Mouse (Mus musculus) stomach, embryonic 16.5 days (tissue): Measurements from ENCODE around the gene Vmo1. TPM values are rescaled to one million over a fixed set of nuclear protein-coding genes. Genes with fewer than 3 reads are reported as not detected.

Source experiments
- ATAC-seq: fragments of 200-750 bp; cut with Nextera tagmentation; 2 replicates; pipeline ENCODE4 v1.8.0; 2017; ENCODE audit warnings: moderate number of reproducible peaks, moderate TSS enrichment; ENCODE audit not compliant: insufficient read depth, low FRiP score
- H3K27ac ChIP-seq: fragments of 300-500 bp; sonication (generic); 2 replicates; pipeline ENCODE4 v1.5.1; 2014; ENCODE audit warnings: low read length
- H3K27me3 ChIP-seq: fragments of 300-500 bp; sonication (generic); 2 replicates; pipeline ENCODE4 v1.6.1; 2014; ENCODE audit warnings: low read length, control low read depth, mixed read lengths; ENCODE audit not compliant: control insufficient read depth, insufficient read depth
- H3K36me3 ChIP-seq: fragments of 300-500 bp; sonication (generic); 2 replicates; pipeline ENCODE4 v1.6.1; 2014; ENCODE audit warnings: low read length; ENCODE audit not compliant: control insufficient read depth, insufficient read depth
- H3K4me1 ChIP-seq: fragments of 300-500 bp; sonication (generic); 2 replicates; pipeline ENCODE4 v1.6.1; 2014; ENCODE audit warnings: low read length, control low read depth, mixed read lengths; ENCODE audit not compliant: control insufficient read depth, insufficient read depth
- H3K4me2 ChIP-seq: fragments of 300-500 bp; sonication (generic); 2 replicates; pipeline ENCODE4 v1.6.1; 2014; ENCODE audit warnings: low read depth, low read length, mixed read lengths
- H3K4me3 ChIP-seq: fragments of 300-500 bp; sonication (generic); replicated peaks from 2 replicates; pipeline ENCODE4 v1.5.1; 2014; ENCODE audit warnings: mild to moderate bottlenecking, low read length
- H3K9ac ChIP-seq: fragments of 300-500 bp; sonication (generic); 2 replicates; pipeline ENCODE4 v1.6.1; 2014; ENCODE audit warnings: low read length
- H3K9me3 ChIP-seq: fragments of 300-500 bp; sonication (generic); replicated peaks from 2 replicates; pipeline ENCODE4 v1.6.1; 2016; ENCODE audit warnings: low read length, control low read depth; ENCODE audit not compliant: control insufficient read depth
- WGBS: fragments of 180-500 bp; shearing (Covaris S2); extraction: QIAGEN DNeasy Blood & Tissue Kit; methylation state at CpG from one replicate; pipeline ENCODE4 v1.1.7; 2014; 5-methylcytosine and 5-hydroxymethylcytosine counted together
- polyA plus RNA-seq: library from polyadenylated mRNA; unstranded; fragments of >200 nt; fragmentation: Nextera tagmentation; extraction: Ambion mirVana; gene quantifications from 2 replicates; pipeline ENCODE4 v1.2.1, GENCODE M21; 2015

Gene Vmo1
- polyA plus RNA-seq, 1 experiment from 2014 or later, result 0.92 TPM

GRCm38 (mm10) chr11:70511825-70512224 lies 2.6 kb downstream of the Vmo1 start:
- WGBS, result 87% methylated on average over 7 of the region's 7 CpGs
- H3K4me1 ChIP-seq, result peaks cover 4% of the 10 kb centered on the region; the same call in 1 of the 2 replicates
- H3K36me3 ChIP-seq, result no peaks in the 10 kb centered on the region
- ATAC-seq, result no peak
- no peaks in the 10 kb centered on the region for H3K9me3 ChIP-seq
- no peak overlapping the region for H3K4me3 ChIP-seq
- H3K27ac ChIP-seq, result no peak overlapping the region
- H3K27me3 ChIP-seq, result no peaks in the 10 kb centered on the region
- H3K9ac ChIP-seq, result no peak overlapping the region
- no peak overlapping the region for H3K4me2 ChIP-seq

- ATAC-seq, result no peak
- peaks cover 4% of the 10 kb centered on the region; the same call in 1 of the 2 replicates for H3K4me1 ChIP-seq
- no peak overlapping the region for H3K27ac ChIP-seq
- H3K9me3 ChIP-seq, result no peaks in the 10 kb centered on the region
- 61% methylated on average over 2 of the region's 2 CpGs for WGBS
- no peak overlapping the region for H3K4me2 ChIP-seq
- H3K36me3 ChIP-seq, result no peaks in the 10 kb centered on the region
- H3K4me3 ChIP-seq, result no peak overlapping the region
- H3K9ac ChIP-seq, result no peak overlapping the region
- no peaks in the 10 kb centered on the region for H3K27me3 ChIP-seq
Measured at GRCm38 (mm10) chr11:70511242-70511641, 3.2 kb downstream of the Vmo1 start.

GRCm38 (mm10) chr11:70509753-70510564 lies 4.5 kb downstream of the Vmo1 start:
- no peak for ATAC-seq
- H3K9me3 ChIP-seq, result no peaks in the 10 kb centered on the region

GRCm38 (mm10) chr11:70506962-70507515 lies 7.4 kb downstream of the Vmo1 start:
- H3K36me3 ChIP-seq, result no peaks in the 10 kb centered on the region
- no peaks in the 10 kb centered on the region for H3K27me3 ChIP-seq
- peaks cover 4% of the 10 kb centered on the region; the same call in 1 of the 2 replicates for H3K4me1 ChIP-seq
- no peak overlapping the region for H3K27ac ChIP-seq
- 73% methylated on average over 7 of the region's 7 CpGs for WGBS
- no peak for ATAC-seq
- no peak overlapping the region for H3K4me2 ChIP-seq
- no peak overlapping the region for H3K9ac ChIP-seq
- no peak overlapping the region for H3K4me3 ChIP-seq
- no peaks in the 10 kb centered on the region for H3K9me3 ChIP-seq

More at GRCm38 (mm10) chr11:70509753-70510564, 4.5 kb downstream of the Vmo1 start:
- no peaks in the 10 kb centered on the region for H3K27me3 ChIP-seq
- WGBS, result 9% methylated on average over 19 of the region's 19 CpGs
- H3K4me3 ChIP-seq, result no peak overlapping the region
- H3K9ac ChIP-seq, result no peak overlapping the region; the same call in 1 of the 2 replicates
- peak overlapping the region; percentile 35 for H3K4me2 ChIP-seq
- peaks cover 4% of the 10 kb centered on the region; the same call in 1 of the 2 replicates for H3K4me1 ChIP-seq
- H3K27ac ChIP-seq, result no peak overlapping the region
- no peaks in the 10 kb centered on the region for H3K36me3 ChIP-seq

- no peaks in the 10 kb centered on the region for H3K27me3 ChIP-seq
- H3K4me3 ChIP-seq, result no peak overlapping the region
- H3K36me3 ChIP-seq, result no peaks in the 10 kb centered on the region
- H3K4me2 ChIP-seq, result peak overlapping the region; percentile 26; the same call in 1 of the 2 replicates
- H3K27ac ChIP-seq, result no peak overlapping the region
- WGBS, result 22% methylated on average over 4 of the region's 4 CpGs
- peaks cover 4% of the 10 kb centered on the region; the same call in 1 of the 2 replicates for H3K4me1 ChIP-seq
- no peak overlapping the region for H3K9ac ChIP-seq
- H3K9me3 ChIP-seq, result no peaks in the 10 kb centered on the region
- ATAC-seq, result no peak
Measured at GRCm38 (mm10) chr11:70506385-70506784, 8.0 kb downstream of the Vmo1 start.

GRCm38 (mm10) chr11:70504970-70505369 lies 9.4 kb downstream of the Vmo1 start, which contains the start of gene Tm4sf5:
Tm4sf5 (plus strand) TSS chr11:70505244.
- Histone ChIP-seq H3K36me3 (no peaks in the 10 kb centered on the region), H3K4me1 (peaks cover 3% of the 10 kb centered on the region; the same call in 1 of the 2 replicates), H3K27me3 (no peaks in the 10 kb centered on the region), H3K9ac (peak within 1 kb of the TSS; percentile 35), H3K4me3 (peak within 1 kb of the TSS; percentile 30), H3K9me3 (no peaks in the 10 kb centered on the region), H3K27ac (peak within 1 kb of the TSS; percentile 80), H3K4me2 (peak within 1 kb of the TSS; percentile 38)
- WGBS, result 56% methylated on average over 9 of the region's 9 CpGs
- ATAC-seq, result peak; percentile 73

- ATAC-seq, result no peak
- H3K4me1 ChIP-seq, result no peaks in the 10 kb centered on the region
- H3K9ac ChIP-seq, result no peak overlapping the region
- H3K4me2 ChIP-seq, result no peak overlapping the region
- H3K27me3 ChIP-seq, result no peaks in the 10 kb centered on the region
- WGBS, result 41% methylated on average over 3 of the region's 3 CpGs
- no peak overlapping the region for H3K4me3 ChIP-seq
- H3K36me3 ChIP-seq, result no peaks in the 10 kb centered on the region
- no peak overlapping the region for H3K27ac ChIP-seq
- no peaks in the 10 kb centered on the region for H3K9me3 ChIP-seq
Measured at GRCm38 (mm10) chr11:70502018-70502417, 12.4 kb downstream of the Vmo1 start.

- Histone ChIP-seq H3K9me3 (no peaks in the 10 kb centered on the region), H3K27me3 (no peaks in the 10 kb centered on the region), H3K4me1 (no peaks in the 10 kb centered on the region), H3K36me3 (no peaks in the 10 kb centered on the region), H3K27ac (no peak overlapping the region), H3K4me3 (no peak overlapping the region), H3K9ac (no peak overlapping the region), H3K4me2 (no peak overlapping the region)
- ATAC-seq, result peak; percentile 53; the same call in 1 of the 2 replicates
- WGBS, result 57% methylated on average over 1 of the region's 1 CpGs
Measured at GRCm38 (mm10) chr11:70500476-70500812, 14.0 kb downstream of the Vmo1 start.
